Mouse (Mus musculus) forebrain, embryonic 11.5 days (tissue): ENCODE measurements at regions not wholly inside any gene's neighbourhood (a gene's known extent, or its start where the extent isn't known, plus 50 kb on each side); places are given as distances from the start of the nearest gene placed in this dataset.
"Not testable (repeated sequence)": the region's sequence is repeated elsewhere in the genome, so short reads cannot be mapped to it uniquely, and the experiment has no call there.

ENCODE experiments used
- ATAC-seq: fragments of 200-750 bp; cut with Nextera tagmentation; replicated peaks from 2 replicates; pipeline ENCODE4 v1.8.0; 2017; ENCODE audit warnings: moderate TSS enrichment; ENCODE audit not compliant: low FRiP score
- DNase-seq: peaks from one replicate; pipeline ENCODE4 v3.0.0-alpha.2; 2017; ENCODE audit warnings: low spot score
- H3K27ac ChIP-seq: fragments of 300-500 bp; sonication (generic); 2 replicates; pipeline ENCODE4 v1.5.1; 2014; ENCODE audit warnings: low read depth, low read length
- H3K27me3 ChIP-seq: fragments of 300-500 bp; sonication (generic); 2 replicates; pipeline ENCODE4 v1.6.1; 2014; ENCODE audit warnings: mild to moderate bottlenecking, low read length, mixed read lengths; ENCODE audit not compliant: control insufficient read depth, insufficient read depth
- H3K36me3 ChIP-seq: fragments of 300-500 bp; sonication (generic); 2 replicates; pipeline ENCODE4 v1.6.1; 2014; ENCODE audit warnings: mild to moderate bottlenecking, low read length, moderate library complexity, mixed read lengths; ENCODE audit not compliant: control insufficient read depth, insufficient read depth
- H3K4me1 ChIP-seq: fragments of 300-500 bp; sonication (generic); replicated peaks from 2 replicates; pipeline ENCODE4 v1.6.1; 2014; ENCODE audit warnings: low read length, mixed read lengths; ENCODE audit not compliant: control insufficient read depth, insufficient read depth
- H3K4me2 ChIP-seq: fragments of 300-500 bp; sonication (generic); 2 replicates; pipeline ENCODE4 v1.6.1; 2014; ENCODE audit warnings: low read depth, mild to moderate bottlenecking, low read length, moderate library complexity, mixed read lengths; ENCODE audit not compliant: severe bottlenecking
- H3K4me3 ChIP-seq: fragments of 300-500 bp; sonication (generic); 2 replicates; pipeline ENCODE4 v1.5.1; 2014; ENCODE audit warnings: low read depth, low read length
- H3K9ac ChIP-seq: fragments of 300-500 bp; sonication (generic); 2 replicates; pipeline ENCODE4 v1.6.1; 2014; ENCODE audit warnings: low read length
- H3K9me3 ChIP-seq: fragments of 300-500 bp; sonication (generic); 2 replicates; pipeline ENCODE4 v1.6.1; 2016; ENCODE audit warnings: low read length, mixed read lengths; ENCODE audit not compliant: control insufficient read depth
- WGBS: fragments of 180-500 bp; shearing (Covaris S2); extraction: QIAGEN DNeasy Blood & Tissue Kit; methylation state at CpG from one replicate; pipeline ENCODE4 v1.1.7; 2014; 5-methylcytosine and 5-hydroxymethylcytosine counted together

- H3K27me3 ChIP-seq, H3K4me3 ChIP-seq, H3K4me1 ChIP-seq, DNase-seq, H3K9ac ChIP-seq, H3K27ac ChIP-seq, H3K9me3 ChIP-seq, H3K4me2 ChIP-seq, ATAC-seq, H3K36me3 ChIP-seq: not testable (repeated sequence)
- 89% methylated on average over 7 of the region's 7 CpGs for WGBS
These were observed 845.6 kb downstream of the Rab28 start for GRCm38 (mm10) chr5:40862349-40862748.
